Mouse (Mus musculus) cerebellum, adult 2 months (tissue): ENCODE data around the gene Pex7.

Experiments used
- CTCF ChIP-seq: fragments of 200-500 bp; IDR thresholded peaks from 2 replicates; pipeline ENCODE4 v1.5.1; 2011; ENCODE audit warnings: low read depth, mild to moderate bottlenecking, control low read depth, low read length, moderate library complexity, borderline replicate concordance; ENCODE audit not compliant: insufficient read depth
- POLR2A ChIP-seq: fragments of 200-500 bp; IDR thresholded peaks from 2 replicates; pipeline ENCODE4 v1.6.1; 2011; ENCODE audit warnings: low read length, control low read depth, borderline replicate concordance; ENCODE audit not compliant: insufficient read depth

GRCm38 (mm10) chr10:19848928-19849770 is 58.3 kb downstream of the Pex7 start:
- TF ChIP-seq CTCF (no peak), POLR2A (no peak)
